Mouse (Mus musculus) frontal cortex, postnatal 36 days (tissue): ENCODE measurements at regions not wholly inside any gene's neighbourhood (a gene's known extent, or its start where the extent isn't known, plus 50 kb on each side); places are given as distances from the start of the nearest gene placed in this dataset.
A peak's percentile ranks its signal among the peaks of the same experiment; 100 is the strongest.

ENCODE experiments used
- DNase-seq, 2 experiments: peaks; one replicate each; pipeline ENCODE4 v3.0.0; 2022; ENCODE audit warnings: low spot score in 2 of 2

GRCm38 (mm10) chrX:95291676-95292075 lies 95.0 kb upstream of the Arhgef9 start:
- no peak for DNase-seq

DNA sequence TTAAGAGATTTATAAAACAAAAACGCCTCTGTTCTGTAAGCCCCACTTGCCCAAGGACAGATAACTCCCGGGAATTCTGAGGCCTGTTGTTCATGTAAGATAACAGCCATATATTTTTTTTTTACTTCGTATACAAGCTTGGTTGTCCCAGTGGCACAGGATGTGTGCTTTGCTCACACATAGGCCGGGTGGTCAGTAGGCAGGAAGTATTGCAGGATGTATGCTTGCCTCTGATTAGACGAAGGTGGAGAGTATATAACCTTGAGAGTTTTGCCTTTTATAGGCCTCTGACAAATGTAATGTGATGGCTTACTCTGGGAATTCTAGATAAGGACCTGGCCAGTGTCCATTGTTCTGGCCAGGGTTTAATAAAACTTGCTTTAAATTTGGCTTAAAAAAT lies 85.4 kb upstream of the Arhgef9 start:
- DNase-seq = no peak

GRCm38 (mm10) chrX:95253517-95253916 lies 56.9 kb upstream of the Arhgef9 start:
- DNase-seq = peak; percentile 1 to 2
